Mouse (Mus musculus) naive thymus-derived CD4-positive, alpha-beta T cell, adult 2 months (primary cell): ENCODE results near the gene Aplp1.
"Not testable (repeated sequence)": the region's sequence is repeated elsewhere in the genome, so short reads cannot be mapped to it uniquely, and the experiment has no call there.

Source experiments
- DNase-seq: peaks from one replicate; pipeline ENCODE4 v3.0.0-alpha.2; 2011; ENCODE audit warnings: low read depth

Gene Aplp1

DNA sequence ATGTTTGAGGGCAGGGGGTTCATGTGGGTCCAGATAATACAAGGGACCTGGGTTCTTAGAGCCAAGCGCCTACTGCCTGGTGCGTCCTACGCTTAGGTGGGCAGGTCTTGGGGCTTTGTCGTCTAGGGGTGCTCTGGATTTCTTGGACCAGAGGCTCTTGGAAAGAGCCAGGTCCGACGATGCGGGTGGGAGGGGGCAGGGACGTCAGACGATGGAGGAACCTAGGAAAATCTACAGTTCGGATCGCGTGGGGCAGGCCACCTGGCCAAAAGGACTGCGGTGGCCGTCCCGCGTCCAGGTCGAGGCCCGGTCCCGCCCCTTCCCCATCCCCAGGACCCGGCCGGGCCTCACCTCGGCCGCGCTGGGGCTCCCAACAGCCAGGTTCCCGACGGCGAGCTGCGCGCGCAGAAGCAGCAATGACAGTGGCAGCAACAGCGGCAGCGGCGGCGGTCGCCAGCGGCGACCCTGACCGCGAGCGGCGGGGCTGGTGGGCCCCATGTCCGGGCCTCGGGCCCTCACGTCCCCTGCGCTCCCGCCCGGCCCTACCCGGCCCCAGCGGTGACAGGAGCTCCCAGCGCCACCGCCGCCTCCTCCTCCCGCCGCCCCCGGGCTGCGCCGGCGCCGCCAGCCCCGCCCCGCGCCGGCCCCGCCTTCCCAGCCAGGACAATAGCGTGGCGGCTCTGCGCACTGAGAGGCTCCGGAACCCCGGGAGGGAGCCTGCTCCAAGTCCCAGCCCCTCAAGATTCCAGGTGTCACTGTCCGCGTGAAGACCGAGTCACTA lies at the start of gene Aplp1:
Gene Aplp1, minus strand, starts transcription at position 565 of the 781 bp plus-strand sequence.
- peak; percentile 71 for DNase-seq

DNA sequence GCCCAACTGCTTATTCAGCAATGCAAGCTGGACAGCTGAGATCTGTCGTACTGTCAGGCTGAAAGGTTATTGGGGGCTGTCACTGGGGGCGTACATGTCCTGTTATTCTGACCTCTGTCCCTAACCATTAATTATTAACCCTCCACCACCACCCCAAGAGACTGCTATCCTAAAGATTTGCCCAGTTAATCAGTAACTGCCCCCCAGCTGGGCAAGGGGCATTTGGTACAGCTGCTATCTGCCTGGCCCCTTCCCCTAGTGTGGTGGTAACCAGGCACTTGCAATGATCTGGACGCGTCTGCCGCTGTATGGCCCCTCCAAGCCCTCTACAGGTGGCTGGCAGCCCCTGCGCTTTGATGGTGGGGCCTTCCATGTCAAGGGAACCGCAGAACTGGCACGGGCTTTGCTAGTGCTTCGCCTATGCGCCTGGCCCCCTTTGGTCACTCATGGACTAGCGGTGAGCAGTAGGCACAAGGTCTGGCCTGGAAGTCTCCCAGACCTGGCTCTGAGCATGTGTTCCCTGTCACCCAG lies 48.1 kb upstream of the Aplp1 start, which contains the start of gene Prodh2:
Gene Prodh2, plus strand, starts transcription at position 222 of the 531 bp plus-strand sequence.
- DNase-seq, result no peak

DNA sequence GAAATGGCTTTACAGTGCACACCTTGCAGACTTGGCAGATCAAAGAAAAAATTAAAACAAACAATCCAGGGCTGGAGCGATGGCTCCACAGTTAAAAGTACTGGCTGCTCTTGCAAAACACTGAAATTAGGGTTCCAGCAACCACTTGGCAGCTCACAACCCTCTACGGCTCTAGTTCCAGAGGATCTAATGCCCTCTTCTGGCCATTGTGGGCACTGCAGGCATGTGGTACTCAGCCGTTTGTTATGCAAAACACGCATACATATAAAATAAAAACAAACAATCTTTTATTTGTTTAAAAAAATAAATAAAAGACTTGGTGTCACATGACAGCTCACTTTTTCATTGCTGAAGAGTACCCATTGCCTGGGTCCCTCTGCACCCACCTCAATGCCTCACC lies 47.4 kb upstream of the Aplp1 start:
- peak; percentile 84 for DNase-seq

DNA sequence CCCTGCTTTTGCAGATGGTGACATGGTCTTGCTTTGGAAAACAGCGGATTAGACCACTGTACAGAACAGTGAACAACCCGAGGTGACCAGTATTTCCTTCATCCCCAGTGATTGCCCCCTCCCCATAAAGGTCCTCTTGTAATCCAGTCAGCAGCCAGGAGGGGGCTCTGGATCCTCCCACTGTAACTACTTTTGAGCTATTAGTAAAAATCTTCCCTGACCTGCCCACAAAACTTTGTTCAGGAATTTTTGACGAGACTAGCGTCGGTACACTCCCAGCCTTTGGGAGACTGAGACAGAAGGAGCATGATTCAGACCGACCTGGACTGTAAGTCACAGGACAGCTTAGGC lies 45.6 kb upstream of the Aplp1 start:
- no peak for DNase-seq

DNA sequence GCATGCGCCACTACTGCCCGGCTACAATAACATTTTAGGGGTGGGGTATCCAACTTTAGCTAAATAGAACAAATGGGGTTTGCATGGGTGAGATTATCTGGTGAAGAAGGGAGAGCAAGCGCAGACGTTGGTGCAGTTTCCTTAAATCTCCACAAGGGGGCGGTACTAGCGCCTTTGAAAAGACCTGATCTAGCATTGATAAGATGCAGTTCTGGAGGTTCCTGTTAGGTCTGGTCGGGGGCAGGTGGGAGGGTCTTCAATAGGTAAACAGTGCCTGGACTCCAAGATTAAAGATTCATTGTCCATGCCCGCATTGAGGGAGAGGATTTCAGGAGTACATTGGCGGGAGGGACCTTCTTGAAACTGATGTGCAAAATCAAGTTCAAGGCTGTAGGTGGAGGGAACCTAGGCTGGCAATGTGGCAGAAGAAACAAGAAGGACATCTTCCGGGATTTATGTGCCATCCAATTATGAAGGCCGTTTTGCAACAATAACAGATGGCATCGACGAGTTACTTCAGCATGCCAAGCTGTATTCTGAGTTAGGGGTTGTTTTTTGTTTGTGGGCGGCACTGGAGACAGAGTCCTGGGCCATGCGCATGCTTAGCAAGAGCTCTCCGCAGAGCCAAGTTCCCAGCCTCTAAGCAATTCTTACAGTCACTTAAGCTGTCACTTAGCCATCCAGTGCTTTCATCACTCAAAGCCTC lies 45.1 kb upstream of the Aplp1 start:
- peak; percentile 69 for DNase-seq

DNA sequence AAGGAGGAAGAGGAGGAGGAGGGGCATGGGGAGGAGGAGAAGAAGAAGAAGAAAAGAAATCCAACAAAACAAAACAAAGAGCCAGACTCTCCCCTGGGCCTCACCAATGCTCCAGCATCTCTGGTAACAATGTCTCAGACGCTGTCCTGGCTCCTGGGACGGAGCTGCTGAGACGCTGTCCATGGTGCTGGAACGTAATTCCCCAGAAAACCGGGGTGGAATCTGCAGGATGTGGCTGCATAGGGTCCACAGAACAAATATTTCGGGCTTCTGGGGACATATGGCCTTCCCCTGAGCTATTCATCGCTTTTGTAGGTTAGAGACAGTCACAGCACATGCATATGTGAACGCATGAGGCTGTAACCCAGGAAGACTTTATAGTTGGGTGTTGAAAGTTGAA lies 38.9 kb upstream of the Aplp1 start:
- no peak for DNase-seq

DNA sequence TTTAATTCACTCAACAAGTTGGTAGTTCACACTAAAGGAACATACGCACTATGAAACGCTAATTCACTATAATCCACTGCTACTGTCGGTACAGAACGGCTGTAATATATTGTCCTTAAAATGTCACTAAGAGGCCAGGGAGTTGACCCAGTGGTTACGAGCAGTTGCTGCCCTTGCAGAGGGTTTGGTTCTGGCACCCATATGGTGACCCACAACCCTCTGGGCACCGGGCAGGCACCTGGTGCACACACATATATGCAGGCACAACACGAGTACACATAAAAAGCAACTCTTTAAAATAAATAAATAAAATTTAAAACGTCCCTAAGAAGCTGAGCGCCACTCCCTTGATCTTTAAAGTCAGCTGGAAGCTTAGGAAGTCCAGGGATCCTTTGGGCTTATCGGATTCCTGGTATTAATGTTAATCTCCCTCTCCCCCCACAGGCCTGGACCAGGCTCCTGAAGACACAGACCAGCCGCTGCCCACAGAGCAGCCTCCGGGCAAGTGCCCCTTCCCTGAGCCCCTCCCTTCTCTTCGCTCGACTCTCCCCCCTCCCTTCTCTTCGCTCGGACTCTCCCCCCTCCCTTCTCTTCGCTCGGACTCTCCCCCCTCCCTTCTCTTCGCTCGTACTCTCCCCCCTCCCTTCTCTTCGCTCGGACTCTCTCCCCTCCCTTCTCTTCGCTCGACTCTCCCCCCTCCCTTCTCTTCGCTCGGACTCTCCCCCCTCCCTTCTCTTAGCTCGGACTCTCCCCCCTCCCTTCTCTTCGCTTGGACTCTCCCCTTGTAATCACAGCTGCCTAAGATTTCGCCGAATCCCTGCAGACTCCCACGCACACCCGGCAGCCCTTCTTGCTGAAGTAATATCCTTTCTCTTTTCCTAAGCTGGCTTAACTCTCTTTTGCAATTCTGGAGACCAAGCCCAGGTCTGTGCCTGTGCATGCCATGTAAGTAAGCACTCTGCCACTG lies 32.4 kb upstream of the Aplp1 start:
- DNase-seq, result no peak

DNA sequence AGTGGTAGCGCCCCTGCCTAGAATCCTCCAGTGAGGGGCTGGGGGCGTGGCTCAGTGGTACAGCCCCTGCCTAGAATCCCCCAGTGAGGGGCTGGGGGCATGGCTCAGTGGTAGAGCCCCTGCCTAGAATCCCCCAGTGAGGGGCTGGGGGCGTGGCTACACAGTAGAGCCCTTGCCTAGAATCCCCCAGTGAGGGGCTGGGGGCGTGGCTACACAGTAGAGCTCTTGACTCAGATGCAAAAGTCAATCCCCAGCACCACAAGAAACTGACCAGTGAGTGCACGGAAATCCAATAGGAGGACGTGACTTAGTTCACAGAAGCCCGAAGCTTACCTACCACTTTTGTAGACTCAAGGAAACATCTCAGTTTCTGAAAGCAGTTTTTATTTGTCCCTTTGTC lies 30.8 kb upstream of the Aplp1 start:
- DNase-seq, result not testable (repeated sequence)

DNA sequence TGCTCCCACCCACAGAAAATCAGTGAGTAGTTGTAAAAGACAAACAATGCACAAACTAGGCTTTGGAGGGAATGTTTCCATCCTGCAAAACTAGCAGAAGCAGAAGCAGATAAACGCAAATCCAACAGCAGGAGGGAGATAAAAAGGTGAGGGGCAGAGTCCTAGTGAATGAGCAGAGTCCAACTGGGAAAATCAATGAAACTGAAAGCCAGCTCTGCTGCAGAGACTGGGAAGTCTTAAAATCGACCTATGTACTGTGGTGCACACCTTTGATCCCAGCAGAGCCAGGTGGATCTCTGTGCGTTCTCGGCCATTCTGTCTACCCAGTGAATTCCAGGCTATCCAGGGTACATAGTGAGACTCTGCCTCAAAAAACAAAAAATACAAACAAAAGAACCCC lies 29.7 kb upstream of the Aplp1 start:
- no peak for DNase-seq

DNA sequence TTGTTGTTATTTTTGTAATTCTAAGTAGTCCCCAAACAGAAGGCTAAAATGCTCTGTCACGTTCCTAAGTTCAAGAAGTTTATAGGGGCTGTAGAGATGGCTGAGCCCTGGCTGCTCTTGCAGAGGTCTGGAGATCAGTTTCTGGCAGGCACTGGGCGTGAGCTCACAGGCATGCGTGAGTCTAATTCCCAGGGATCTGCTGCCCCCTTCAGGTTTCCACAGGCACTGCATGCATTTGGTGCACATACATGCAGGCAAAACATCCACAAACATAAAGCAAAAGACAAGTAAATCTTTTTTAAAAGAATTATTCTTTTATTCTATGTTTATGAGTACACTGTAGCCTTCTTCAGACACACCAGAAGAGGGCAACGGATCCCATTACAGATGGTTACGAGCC lies 27.1 kb upstream of the Aplp1 start:
- DNase-seq, result peak; percentile 63

DNA sequence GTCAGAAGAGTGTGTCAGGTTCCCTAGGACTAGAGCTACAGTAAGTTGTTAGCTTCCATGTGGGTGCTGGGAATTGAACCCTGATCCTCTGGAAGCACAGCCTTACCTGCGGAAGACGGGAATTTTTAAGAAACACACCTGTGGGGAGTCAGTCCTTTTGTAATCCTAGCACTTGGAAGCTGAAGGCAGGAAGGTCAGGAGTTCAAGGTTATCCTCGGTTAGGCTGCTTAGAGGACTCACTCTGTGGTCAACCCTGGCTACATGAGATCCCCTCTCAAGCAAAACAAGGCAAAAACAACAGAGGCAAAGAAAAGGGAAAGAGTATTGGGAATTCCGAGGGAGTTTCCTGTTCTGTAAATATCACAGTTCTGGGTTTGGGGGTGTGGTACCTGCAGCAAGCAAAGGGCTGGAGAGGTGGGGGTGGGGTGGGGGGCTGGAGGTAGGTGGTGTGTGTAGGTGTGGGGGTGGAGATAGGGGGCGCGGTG lies 19.5 kb upstream of the Aplp1 start:
- no peak for DNase-seq

DNA sequence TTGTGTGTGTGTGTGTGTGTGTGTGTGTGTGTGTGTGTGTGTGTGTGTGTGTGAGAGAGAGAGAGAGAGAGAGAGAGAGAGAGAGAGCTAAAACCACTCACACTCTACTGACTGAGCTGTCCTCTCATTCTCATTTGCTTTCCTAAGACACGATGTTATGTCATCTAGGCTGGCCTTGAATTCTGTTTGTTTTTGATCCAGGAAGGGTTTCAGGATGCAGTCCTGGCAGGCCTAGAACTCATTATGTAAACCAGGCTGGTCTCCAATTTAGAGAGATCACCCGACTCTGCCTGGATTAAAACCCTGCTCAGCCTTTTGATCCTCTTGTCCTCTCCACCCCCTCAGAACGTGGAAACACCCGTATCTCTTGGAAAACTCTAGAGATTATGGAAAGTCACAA lies 18.7 kb upstream of the Aplp1 start:
- no peak for DNase-seq

DNA sequence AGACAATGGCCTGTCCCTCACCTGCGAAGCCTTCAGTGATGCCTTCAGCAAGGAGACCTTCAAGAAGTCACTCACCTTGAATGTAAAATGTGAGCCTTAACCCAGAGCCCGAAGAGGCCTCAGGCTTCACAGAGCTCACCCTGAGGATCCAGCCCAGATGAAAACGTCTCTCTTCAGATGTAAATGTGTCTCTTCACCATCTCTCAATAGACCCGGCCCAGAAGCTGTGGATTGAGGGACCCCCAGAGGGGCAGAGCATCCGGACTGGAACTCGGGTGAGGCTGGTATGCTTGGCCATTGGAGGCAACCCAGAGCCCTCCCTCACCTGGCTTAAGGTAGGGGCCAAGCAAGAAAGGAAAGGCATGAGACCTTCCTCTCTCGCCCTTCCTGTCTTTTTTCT lies 18.2 kb upstream of the Aplp1 start:
- DNase-seq, result no peak

DNA sequence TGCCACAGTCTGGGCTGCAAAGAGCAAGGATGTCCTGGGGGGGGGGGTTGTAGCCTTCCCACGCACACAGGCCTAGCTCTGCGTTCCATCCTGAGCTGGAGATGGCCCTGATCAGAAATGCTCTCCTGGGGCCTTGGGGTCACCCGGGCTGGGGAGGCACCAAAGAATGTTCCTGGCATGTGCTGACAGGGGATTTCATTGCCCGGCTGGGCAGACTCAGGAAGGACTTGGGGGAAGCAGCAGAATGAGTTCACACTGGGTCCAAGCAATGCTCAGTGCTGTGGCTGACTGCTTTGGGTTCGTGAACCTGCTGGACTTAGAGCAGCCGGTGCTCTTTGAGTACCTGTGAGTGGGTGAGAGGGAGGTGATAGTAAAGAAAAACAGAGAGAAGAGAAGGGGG lies 14.1 kb upstream of the Aplp1 start:
- DNase-seq, result no peak

DNA sequence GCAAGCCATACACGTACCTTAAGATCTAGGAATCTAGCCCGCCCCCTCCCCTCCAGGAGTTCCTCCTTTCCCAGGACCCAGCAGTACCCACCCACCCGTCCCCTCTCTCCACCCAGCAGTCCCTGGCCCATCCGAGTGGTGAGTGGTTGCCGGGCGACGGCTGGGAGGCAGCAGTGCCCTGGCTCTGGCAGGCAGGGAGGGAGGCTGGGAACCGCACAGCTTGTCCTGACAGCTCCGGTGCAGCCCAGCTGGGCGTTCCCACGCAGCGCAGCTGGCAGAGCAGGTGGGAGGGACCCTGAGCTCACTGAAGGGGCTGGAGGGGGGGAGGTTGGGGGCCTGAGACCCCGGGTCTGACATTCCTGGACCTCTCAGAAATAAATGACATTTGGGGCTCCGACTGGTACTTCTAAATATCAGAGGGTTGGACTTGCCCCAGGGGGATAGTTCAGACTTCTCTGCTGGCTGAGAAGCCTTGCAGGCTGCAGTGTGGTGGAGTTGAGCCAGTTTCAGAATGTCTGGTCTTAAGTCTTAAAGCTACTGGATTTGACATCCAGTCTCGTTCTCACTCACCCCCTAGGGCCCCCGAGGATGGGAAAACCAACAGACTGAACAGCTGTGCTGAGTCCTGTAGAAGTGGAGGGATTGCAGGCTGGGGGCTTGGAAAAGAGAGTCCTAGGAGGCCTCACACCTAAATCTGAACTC lies 12.4 kb upstream of the Aplp1 start, which contains the start of the genes Kirrel2 and Nphs1:
Gene Kirrel2, minus strand, starts transcription at position 62 of the 702 bp plus-strand sequence.
Gene Nphs1, plus strand, starts transcription at position 687 of the 702 bp plus-strand sequence.
- DNase-seq, result no peak

DNA sequence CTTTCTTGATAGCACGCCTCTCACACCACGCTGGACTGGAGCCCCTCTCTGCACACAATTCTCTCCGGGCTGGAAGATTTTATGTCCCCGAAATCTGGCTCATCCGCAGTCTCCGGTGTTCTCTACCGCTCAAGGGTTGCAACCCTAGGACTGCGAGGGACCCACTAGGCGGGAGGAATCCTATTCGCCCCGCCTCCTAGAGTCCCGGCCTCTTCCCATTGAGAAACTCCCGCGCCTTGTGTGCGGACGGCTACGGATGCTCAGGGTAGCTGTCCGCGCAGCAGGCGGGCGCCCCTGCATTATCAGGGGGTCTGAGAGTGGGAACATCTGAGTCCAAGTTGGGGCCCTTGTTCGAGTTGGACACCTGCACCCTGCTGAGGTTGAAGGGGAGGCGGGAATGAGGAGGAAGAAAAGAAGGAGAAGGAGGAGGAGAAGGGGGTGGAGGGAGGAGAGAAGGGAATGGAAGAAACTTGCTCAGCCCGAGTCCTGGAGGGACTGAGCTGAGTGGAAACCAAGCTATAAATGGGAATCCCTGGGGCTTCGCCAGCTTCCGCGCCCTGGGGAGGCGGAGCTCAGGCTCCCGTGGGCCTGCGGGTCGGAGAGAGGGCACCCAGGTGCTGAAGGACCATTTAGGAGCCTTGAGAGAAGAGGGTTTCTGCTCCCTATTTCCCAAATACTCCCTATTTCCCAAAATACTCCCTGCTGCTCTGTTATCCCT lies 11.7 kb upstream of the Aplp1 start:
- DNase-seq, result no peak

DNA sequence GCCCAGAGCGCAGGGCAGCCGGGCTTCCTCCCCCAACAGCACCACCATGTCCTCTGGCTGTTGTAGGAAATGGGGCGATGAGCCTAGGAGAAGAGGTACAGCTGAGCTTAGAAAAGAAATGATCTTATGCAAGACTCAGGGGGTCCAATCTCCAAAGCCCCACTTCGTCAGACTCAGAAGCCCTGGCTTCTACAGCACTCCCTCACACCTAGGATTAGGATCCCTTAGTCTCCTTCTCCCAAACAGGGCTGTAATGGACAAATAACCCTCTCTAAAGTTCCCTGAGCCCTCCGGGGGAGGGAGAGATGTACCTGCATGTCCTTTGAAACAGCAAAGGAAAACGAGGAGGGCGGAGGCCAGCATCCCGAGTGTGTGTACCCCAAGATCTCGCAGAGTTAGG lies 11.2 kb upstream of the Aplp1 start:
- no peak for DNase-seq

DNA sequence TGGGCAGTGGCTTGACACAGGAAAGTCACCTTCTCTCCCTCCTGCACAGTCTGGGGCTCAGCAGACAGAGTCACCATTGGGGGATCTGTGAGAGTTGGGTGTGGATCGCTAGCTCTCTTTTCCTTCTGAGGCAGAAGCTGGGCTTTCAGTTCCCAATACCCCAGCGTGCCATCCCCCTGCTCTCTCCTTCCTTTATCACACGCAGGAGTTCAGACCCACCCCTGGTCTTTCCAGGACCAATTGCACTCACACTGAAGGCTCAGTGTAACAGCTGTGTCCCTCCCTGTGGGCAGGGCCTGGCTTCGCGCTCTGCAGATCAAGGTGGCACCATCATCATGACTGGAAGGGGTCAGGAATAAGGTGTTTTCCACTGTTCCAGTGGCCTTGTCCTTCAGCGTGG lies 8.9 kb upstream of the Aplp1 start:
- DNase-seq, result no peak

DNA sequence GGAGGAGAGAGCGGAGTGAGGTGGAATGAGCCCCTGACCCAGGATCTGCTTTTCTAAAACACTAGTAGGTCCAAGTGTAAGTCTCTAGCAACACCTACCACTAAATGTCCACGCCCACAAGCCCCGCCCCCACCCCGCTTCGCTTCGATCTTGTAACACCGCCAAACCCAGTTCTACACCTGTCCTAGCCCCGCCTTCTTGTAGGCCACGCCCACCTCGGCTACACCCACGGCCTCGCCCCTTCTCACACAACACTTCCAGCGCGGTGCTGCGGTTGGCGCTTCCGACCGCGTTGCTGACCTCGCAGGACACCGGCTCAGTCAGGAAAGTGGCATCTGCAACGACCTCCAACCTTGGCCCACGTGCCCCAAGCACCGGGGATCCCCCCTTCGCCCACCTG lies 8.4 kb upstream of the Aplp1 start:
- DNase-seq, result peak; percentile 76

DNA sequence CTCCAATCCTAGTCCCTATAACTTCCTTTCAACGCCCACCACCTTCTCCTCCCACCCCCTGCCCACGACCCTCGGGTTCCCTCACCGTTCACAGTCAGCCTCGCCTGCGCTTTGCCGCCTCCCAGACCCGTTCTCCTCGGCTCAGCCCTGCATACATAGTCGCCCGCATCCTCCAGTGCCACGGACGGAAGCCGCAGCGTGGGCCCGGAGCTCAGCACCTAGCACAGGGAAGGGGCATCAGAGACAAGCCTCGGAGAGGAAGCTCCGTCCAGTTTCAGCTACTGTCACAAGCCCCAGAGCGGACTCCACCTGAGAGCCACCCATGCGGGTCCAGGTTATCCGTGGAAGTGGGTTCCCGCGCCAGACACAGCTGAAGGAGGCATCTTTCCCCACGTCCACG lies 8.0 kb upstream of the Aplp1 start:
- peak; percentile 46 for DNase-seq

DNA sequence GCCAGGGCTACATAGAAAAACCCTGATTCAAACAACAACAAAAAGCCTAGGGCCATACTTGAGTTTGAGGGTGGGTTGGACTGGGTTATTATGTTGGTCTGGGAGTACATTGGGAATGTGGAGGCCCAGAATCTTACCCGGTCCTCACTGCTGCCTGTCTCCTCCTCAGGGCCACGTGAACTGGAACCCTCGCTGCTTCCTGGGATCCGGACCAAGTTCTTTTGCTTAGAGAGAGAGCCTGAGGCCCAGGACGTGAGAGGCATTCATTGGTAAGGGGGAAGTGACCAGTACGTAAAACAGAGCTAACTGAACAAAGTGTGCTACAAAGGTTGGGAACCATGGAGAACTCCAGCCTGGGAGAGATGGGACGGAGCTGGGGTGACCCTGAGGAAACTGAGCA lies 4.9 kb upstream of the Aplp1 start:
- DNase-seq, result no peak
